Mouse (Mus musculus): ENCODE data around the gene Ly6g6c.

- TF ChIP-seq CTCF (IDR thresholded peaks at IDR 0.05; ENCODE audit: control insufficient read depth, insufficient read depth, insufficient replicate concordance, low read depth, low read length), result no peak
- no peak for TF ChIP-seq POLR2A (IDR thresholded peaks at IDR 0.05; ENCODE audit: control insufficient read depth, low read depth, low read length)
These were observed 16.8 kb upstream of the Ly6g6c start for GRCm38 (mm10) chr17:35048149-35048931.
